Mouse (Mus musculus) intestine, postnatal 0 days (tissue): ENCODE data around the gene Sidt2. TPM values are rescaled to one million over a fixed set of nuclear protein-coding genes. Genes with fewer than 3 reads are reported as not detected.

Experiments used
- ATAC-seq: fragments of 200-750 bp; cut with Nextera tagmentation; 2 replicates; pipeline ENCODE4 v1.8.0; 2017; ENCODE audit warnings: mild to moderate bottlenecking, moderate TSS enrichment, moderate library complexity
- H3K27ac ChIP-seq: fragments of 300-500 bp; sonication (generic); 2 replicates; pipeline ENCODE4 v1.5.1; 2014; ENCODE audit warnings: mild to moderate bottlenecking, low read depth, low read length, moderate library complexity
- H3K27me3 ChIP-seq: fragments of 300-500 bp; sonication (generic); replicated peaks from 2 replicates; pipeline ENCODE4 v1.6.1; 2014; ENCODE audit warnings: low read length, mixed read lengths; ENCODE audit not compliant: control insufficient read depth, insufficient read depth
- H3K36me3 ChIP-seq: fragments of 300-500 bp; sonication (generic); 2 replicates; pipeline ENCODE4 v1.6.1; 2014; ENCODE audit warnings: mild to moderate bottlenecking, moderate library complexity; ENCODE audit not compliant: control insufficient read depth, insufficient read depth
- H3K4me1 ChIP-seq: fragments of 300-500 bp; sonication (generic); replicated peaks from 2 replicates; pipeline ENCODE4 v1.6.1; 2014; ENCODE audit warnings: antibody characterized with exemption, low read length, mixed read lengths; ENCODE audit not compliant: control insufficient read depth, insufficient read depth
- H3K4me2 ChIP-seq: fragments of 300-500 bp; sonication (generic); replicated peaks from 2 replicates; pipeline ENCODE4 v1.6.1; 2014; ENCODE audit warnings: low read depth, mild to moderate bottlenecking, moderate library complexity
- H3K4me3 ChIP-seq: fragments of 300-500 bp; sonication (generic); 2 replicates; pipeline ENCODE4 v1.5.1; 2014; ENCODE audit warnings: low read depth, low read length
- H3K9ac ChIP-seq: fragments of 300-500 bp; sonication (generic); 2 replicates; pipeline ENCODE4 v1.6.1; 2014; ENCODE audit warnings: mild to moderate bottlenecking, low read depth, low read length
- H3K9me3 ChIP-seq: fragments of 300-500 bp; sonication (generic); 2 replicates; pipeline ENCODE4 v1.6.1; 2016; ENCODE audit warnings: mixed run types; ENCODE audit not compliant: control insufficient read depth
- CTCF ChIP-seq: sonication (generic); IDR thresholded peaks from 2 replicates; pipeline ENCODE4 v1.5.1; 2016; ENCODE audit warnings: low read depth, mild to moderate bottlenecking, control low read depth, antibody characterized with exemption, moderate library complexity
- WGBS: fragments of 180-500 bp; shearing (Covaris S2); extraction: QIAGEN DNeasy Blood & Tissue Kit; methylation state at CpG from one replicate; pipeline ENCODE4 v1.1.7; 2014; 5-methylcytosine and 5-hydroxymethylcytosine counted together
- polyA plus RNA-seq: library from polyadenylated mRNA; unstranded; fragments of >200 nt; fragmentation: Nextera tagmentation; extraction: Ambion mirVana; gene quantifications from 2 replicates; pipeline ENCODE4 v1.2.1, GENCODE M21; 2015

The Sidt2 gene
- polyA plus RNA-seq, 1 experiment from 2014 or later = 65.0 TPM

DNA sequence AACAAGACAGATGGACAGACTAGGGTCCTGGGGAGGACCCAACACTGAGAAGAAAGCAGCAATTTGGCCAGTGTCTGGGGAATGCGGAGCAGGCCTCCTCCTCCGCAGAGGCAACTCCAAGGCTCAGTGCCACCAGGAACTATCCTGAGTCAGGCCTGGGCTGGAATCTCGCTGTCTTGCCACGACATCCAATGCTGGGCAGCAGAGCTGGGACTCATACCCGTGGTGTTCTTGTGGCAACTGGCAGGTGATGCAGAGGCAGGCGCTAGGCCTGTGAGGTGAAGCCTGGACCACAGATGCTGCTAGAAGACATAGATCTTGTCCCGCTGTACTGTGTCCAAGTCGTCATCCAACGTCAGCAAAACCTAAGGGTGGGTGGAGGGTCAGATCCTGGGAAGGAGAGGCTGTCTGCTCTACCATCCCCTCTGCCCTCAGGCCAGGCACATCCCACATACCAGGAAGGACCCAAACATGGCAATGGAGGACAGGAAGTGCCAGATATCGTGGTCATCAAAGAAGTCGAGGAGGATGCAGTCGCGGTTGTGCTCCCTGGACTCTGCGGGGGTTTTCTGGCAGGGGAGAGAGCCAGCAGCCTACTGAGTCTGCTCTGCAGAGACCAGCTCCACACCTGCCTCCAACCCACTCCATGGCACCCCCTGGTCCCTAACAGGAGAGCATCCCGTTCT is 16.0 kb downstream of the Sidt2 start:
- Histone ChIP-seq H3K9me3 (no peaks in the 10 kb centered on the region), H3K27me3 (no peaks in the 10 kb centered on the region), H3K36me3 (peaks cover 48% of the 10 kb centered on the region), H3K4me1 (no peaks in the 10 kb centered on the region), H3K4me2 (no peak overlapping the region), H3K27ac (no peak overlapping the region), H3K9ac (no peak overlapping the region), H3K4me3 (no peak overlapping the region)
- ATAC-seq = no peak
- TF ChIP-seq CTCF = no peak
- 87% methylated on average over 15 of the region's 15 CpGs for WGBS

DNA sequence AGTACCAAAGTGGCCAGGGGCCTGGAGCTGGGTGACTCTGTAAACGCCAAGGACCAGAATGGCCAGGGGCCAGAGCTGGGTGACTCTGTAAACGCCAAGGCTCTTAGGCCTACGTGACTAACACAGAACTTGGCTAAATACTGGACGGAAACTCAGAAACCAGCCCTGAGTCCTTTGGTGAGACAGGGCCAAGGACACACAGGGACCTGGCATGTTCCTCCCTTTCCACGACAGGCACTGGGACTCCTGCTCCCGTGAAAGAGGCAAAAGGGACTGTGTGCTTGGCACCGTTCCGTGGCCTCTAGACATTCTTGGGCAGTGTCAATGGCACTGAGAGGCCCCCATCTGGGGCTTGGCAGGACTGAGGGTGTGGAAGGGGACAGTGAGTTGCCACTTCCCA is 17.0 kb downstream of the Sidt2 start:
- no peak overlapping the region for H3K4me3 ChIP-seq
- no peak overlapping the region for H3K9ac ChIP-seq
- TF ChIP-seq CTCF = no peak
- peaks cover 38% of the 10 kb centered on the region for H3K36me3 ChIP-seq
- WGBS = 90% methylated on average over 8 of the region's 8 CpGs
- no peaks in the 10 kb centered on the region for H3K27me3 ChIP-seq
- no peaks in the 10 kb centered on the region for H3K4me1 ChIP-seq
- H3K9me3 ChIP-seq = no peaks in the 10 kb centered on the region
- ATAC-seq = no peak
- no peak overlapping the region for H3K4me2 ChIP-seq
- H3K27ac ChIP-seq = no peak overlapping the region

DNA sequence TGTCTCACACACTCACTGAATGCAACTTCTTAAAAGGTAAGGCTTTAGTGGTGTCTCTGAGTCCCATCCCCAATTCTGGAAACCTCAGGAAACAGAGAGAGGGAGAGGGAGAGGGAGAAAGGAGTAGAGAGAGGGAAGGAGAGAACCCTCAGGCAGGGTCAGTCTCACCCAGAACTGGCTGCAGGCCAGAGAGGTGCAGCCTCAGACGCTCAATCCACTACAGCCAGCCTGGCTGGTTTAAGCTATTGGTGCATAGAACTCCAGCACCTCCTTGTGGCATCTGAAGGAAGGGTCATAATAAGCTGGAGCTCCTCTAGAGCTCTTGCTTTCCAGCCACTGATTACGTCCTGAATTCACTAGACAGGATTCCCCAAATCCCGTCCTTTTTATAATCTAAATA is 18.2 kb downstream of the Sidt2 start:
- no peak overlapping the region for H3K4me3 ChIP-seq
- H3K4me1 ChIP-seq = no peaks in the 10 kb centered on the region
- H3K9me3 ChIP-seq = no peaks in the 10 kb centered on the region
- peak; percentile 95 for TF ChIP-seq CTCF
- WGBS = 17% methylated on average over 3 of the region's 3 CpGs
- no peaks in the 10 kb centered on the region for H3K27me3 ChIP-seq
- no peak overlapping the region for H3K4me2 ChIP-seq
- H3K27ac ChIP-seq = 0 out of 2 replicates have a peak overlapping the region, but pooled peaks have one; percentile 46
- H3K9ac ChIP-seq = no peak overlapping the region
- peak; percentile 55 for ATAC-seq
- peaks cover 26% of the 10 kb centered on the region for H3K36me3 ChIP-seq

DNA sequence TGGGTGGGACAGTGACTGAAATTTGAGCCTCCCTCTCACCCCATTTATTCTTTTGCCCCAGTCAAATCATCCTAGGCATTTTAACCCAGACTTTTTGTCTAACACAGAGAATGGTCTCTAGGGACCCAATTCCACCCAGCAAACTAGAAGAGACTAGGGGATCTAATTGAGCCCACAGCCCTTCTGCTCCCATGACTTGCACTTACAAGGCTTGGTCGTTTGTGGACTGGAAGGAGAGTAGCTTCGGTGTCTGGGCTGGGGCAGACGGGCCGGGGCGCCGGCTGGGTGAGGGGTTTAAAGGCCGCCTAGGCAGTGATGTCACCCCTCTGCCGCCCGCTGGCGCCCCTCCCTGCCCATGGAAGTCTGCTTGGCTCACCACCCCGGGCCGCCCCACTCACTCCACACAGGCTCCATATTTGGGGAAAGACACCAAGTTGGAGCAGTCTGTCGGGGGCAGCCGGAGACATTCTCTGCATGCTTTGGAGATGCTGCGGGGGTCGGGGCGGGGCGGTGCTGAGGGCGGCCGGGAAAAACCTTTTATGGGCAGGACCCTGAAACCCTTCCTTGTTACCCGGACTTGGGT is 19.3 kb downstream of the Sidt2 start, which contains the start of gene Tagln:
Gene Tagln, minus strand, starts transcription at position 431 of the 583 bp plus-strand sequence.
- ATAC-seq = peak; percentile 16; the same call in 1 of the 2 replicates
- H3K9me3 ChIP-seq = no peaks in the 10 kb centered on the region
- H3K9ac ChIP-seq = peak within 1 kb of the TSS; percentile 31; the same call in 1 of the 2 replicates
- H3K4me2 ChIP-seq = peak within 1 kb of the TSS; percentile 46
- H3K27ac ChIP-seq = peak within 1 kb of the TSS; percentile 57
- H3K27me3 ChIP-seq = no peaks in the 10 kb centered on the region
- TF ChIP-seq CTCF = no peak
- H3K4me1 ChIP-seq = no peaks in the 10 kb centered on the region
- H3K36me3 ChIP-seq = peaks cover 24% of the 10 kb centered on the region
- peak within 1 kb of the TSS; percentile 17 for H3K4me3 ChIP-seq
- WGBS = 11% methylated on average over 21 of the region's 21 CpGs

DNA sequence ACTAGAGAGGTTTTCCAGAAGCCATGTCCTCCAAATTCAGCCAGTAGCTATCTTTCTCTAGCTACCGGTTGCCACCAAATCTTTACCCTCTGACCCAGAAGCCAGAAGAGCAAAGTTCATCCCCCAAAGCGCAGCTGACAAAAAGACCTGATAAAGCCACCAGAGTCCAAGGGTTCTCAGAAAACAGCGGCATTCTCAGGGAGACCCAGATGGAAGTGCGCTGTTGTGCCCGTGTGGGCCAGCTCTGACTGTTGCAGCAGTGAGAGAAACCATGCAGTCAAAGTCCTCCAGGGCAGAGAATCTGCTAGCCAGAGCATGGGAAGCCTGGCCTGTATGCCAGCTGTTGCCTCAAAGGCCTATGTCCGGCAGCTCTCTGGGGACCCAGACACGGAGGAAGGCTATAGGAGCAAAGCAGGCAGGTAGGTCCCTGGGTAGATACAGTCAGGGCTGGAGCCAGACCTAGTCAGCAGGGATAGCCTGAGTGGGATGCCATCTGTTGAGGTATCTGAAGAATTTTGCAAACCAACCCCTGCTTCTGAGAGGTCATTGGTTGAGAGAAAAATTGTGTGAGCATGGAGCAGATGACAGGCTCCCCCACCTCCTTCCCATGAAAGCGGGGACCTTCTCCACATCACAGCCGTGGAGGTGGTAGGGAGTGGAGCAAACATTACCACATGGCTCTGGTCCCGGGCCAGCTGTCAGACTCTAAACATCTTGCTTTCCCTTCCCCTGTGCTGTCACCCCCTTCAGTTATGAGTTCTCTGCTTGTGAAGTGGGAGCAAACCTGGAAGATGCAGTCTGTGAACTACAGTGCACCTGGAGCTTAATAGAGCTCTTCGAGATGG is 22.3 kb downstream of the Sidt2 start:
- Histone ChIP-seq H3K4me2 (peak overlapping the region; percentile 35), H3K4me3 (peak overlapping the region; percentile 16), H3K9me3 (no peaks in the 10 kb centered on the region), H3K27ac (peak overlapping the region; percentile 67), H3K9ac (no peak overlapping the region), H3K4me1 (no peaks in the 10 kb centered on the region), H3K36me3 (peaks cover 40% of the 10 kb centered on the region), H3K27me3 (no peaks in the 10 kb centered on the region)
- peak; percentile 36; the same call in 1 of the 2 replicates for ATAC-seq
- no peak for TF ChIP-seq CTCF
- WGBS = 39% methylated on average over 11 of the region's 11 CpGs

DNA sequence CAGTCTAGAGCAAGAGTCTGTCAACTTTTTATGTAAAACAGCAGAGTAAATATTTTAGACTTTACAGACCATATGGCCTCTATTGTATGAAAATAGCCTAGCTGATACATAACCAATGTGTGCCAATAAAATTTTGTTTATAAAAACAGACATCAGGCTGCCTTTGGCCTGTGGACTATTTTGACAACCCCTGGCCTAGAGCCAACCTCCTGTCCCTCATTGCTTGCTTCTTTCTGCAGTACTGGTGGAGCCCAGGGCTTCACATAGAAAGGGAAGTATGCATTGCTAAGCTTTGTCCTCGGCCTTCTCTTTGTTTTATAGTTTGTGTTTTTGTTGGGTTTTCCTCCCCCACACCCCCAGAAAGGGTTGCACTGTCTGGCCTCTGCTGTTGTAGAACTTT is 23.1 kb downstream of the Sidt2 start:
- peak overlapping the region; percentile 42; the same call in 1 of the 2 replicates for H3K27ac ChIP-seq
- H3K4me3 ChIP-seq = peak overlapping the region; percentile 16; the same call in 1 of the 2 replicates
- peaks cover 46% of the 10 kb centered on the region for H3K36me3 ChIP-seq
- peak overlapping the region; percentile 35 for H3K4me2 ChIP-seq
- H3K27me3 ChIP-seq = no peaks in the 10 kb centered on the region
- no peak for ATAC-seq
- TF ChIP-seq CTCF = no peak
- H3K4me1 ChIP-seq = no peaks in the 10 kb centered on the region
- no peaks in the 10 kb centered on the region for H3K9me3 ChIP-seq
- WGBS = 42% methylated on average over 1 of the region's 1 CpGs
- no peak overlapping the region for H3K9ac ChIP-seq
